Mouse (Mus musculus) layer of hippocampus, adult 9-10 months (tissue): ENCODE results near the gene Gtsf2.
"Not testable (repeated sequence)": the region's sequence is repeated elsewhere in the genome, so short reads cannot be mapped to it uniquely, and the experiment has no call there.

ENCODE experiments used
- DNase-seq: peaks from one replicate; pipeline ENCODE4 v3.0.0; 2022; ENCODE audit warnings: low spot score

The Gtsf2 gene

GRCm38 (mm10) chr15:103448369-103448768, at the start of gene Gtsf2:
Gene Gtsf2 (minus strand): TSS chr15:103448469.
- DNase-seq = no peak

GRCm38 (mm10) chr15:103496204-103497140, 48.2 kb upstream of the Gtsf2 start:
- DNase-seq = no peak

DNA sequence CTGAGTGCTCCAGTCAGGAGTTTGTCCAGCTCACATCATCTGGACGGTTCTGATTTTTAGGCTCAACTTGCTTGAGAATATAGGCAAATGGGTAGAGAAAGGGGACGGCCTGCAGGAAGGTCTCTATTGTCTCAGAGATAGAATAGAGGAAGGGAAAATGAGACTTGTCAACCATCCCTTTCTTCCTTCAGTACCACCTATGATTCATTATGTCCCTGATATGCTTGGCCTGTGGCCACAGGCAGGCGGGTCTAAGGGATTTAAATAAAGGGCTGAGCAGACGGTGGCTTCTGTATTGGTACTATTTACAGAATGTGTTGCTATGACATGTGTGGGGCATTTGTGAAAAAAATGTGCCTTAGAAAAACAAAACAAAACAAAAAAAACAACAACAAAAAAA, 40.1 kb upstream of the Gtsf2 start:
- DNase-seq = no peak

GRCm38 (mm10) chr15:103486658-103487057, 38.4 kb upstream of the Gtsf2 start:
- DNase-seq = no peak

GRCm38 (mm10) chr15:103485106-103485505, 36.8 kb upstream of the Gtsf2 start:
- DNase-seq = no peak

DNA sequence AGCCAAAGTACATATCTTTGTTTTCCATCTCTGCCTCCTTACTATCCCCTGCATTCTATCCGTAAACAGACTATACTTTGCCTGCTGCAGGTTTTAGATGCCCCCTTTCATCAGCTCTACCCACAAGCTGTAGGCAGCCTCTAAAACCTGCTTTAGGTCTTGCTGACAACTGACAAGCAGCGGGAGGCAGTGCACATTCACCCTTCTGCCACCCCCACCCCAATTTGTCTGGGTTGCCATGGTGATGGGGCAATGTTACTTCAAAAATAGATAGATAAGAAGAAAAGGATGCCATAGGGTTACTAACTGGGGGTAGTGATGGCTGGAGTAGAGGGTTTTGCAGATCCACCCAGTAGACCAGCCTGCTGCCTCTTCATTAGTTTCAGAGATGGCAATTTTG, 36.2 kb upstream of the Gtsf2 start:
- no peak for DNase-seq

GRCm38 (mm10) chr15:103482488-103482887, 34.2 kb upstream of the Gtsf2 start:
- DNase-seq = no peak

DNA sequence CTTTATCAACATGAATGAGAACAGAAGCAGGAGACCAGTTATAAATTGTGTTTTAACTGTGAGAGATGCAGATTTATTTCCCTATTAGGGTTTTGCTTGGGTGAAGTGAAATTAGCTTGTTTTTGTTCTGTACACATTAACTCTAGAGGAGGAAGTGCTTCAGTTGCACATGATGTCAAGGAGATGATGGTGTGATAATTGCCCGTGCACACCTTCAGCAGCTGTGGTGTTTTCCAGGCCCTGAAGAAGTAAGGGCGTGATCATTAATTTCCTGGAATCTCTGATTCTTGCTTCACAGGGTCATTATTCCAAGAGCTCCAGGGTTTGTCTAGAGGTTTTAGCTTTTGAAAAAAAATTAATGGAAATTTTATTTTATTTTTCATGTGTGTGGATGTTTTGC, 31.9 kb upstream of the Gtsf2 start:
- DNase-seq = no peak

DNA sequence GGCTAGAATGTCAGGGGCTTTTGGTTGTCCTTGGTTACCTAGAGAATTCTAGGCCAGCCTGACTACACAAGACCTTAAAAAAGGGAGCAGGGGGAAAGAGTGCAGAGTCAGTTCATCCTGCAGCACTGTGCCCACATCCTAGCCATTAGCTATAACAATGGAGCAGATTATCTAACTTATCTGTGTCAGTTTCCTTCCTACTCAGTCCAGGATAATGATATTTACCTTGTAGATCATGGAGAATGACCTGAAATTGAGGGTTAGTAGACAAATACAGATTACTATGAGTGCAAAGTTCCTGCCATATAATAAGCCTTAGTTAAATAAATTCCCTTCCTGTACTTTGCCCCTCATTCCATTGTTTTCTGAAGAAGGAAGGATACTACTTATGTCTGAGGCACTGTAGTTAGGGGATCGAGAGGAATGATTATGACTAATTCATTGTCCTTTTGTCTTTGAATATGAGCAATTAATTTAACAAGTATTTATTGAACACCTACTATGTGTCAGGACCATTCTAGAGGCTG, 30.9 kb upstream of the Gtsf2 start:
- DNase-seq = no peak

- DNase-seq = no peak
These were observed 25.5 kb upstream of the Gtsf2 start for GRCm38 (mm10) chr15:103473769-103474168.

- no peak for DNase-seq
These were observed 24.9 kb upstream of the Gtsf2 start for GRCm38 (mm10) chr15:103473182-103473581.

GRCm38 (mm10) chr15:103472265-103472664, 24.0 kb upstream of the Gtsf2 start:
- no peak for DNase-seq

DNA sequence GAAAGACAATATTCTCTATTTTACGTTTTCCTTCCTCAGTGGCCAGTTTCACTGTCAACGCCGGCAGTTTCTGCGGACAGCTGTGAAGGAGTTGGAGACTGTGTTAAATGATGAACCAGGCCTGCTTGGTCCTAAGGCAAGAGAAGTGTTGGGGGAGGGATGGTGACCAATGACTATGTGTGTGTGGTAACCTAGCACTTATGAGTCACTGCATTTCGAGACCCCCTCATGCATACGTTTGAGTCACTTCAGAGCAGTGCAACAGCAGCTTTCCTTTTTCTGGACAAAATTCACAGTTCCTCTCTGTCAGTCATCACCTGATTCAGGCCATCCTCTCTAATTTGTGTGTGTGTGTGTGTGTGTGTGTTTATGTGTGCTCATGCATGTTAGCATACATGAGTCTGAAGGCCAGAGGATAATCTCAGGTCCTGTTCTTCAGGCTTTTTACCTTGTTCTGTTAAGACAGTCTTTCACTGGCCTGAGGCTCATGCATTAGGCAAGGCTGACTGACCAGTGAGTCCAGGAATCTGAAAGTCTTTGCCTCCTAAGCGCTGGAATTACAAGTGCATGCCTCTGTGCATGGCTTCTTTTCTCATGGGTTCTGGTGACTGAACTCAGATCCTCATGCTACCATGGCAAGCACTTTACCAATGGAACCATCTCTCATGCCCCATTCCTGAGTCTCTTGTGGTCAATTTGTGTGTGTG, 23.4 kb upstream of the Gtsf2 start:
- no peak for DNase-seq

DNA sequence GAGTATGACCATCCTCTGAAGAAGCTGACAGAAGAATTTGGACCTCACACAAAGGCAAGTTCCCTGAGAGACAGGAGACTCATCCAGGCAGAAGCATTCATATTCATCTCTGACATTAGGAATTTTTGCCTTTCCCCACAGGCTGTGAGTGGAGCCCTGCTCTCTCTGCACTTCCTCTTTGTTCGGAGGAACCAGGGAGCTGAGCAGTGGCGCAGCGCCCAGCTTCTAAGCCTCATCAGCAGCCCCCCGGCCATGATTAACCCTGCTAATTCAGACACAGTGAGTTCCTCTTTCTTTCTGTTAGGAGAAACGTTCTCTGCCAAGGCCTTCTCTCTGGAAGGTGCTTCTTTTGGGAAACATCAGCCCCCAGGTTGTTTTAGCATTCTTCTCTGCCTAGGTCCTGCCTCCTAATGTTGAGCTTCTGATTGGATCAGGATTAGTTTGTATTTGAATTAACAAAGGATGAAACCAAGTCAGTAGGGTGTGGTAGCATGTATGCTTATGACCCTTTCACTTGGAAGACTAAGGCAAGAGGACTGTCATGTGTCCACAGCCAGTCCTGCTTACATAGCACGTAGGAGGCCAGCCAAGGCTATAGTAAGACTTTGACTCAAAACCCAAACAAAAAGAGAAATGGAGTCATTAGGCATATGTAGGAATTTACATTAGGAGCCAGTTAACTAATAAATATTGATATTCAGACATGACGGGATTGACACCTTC, 14.4 kb upstream of the Gtsf2 start:
- no peak for DNase-seq

DNA sequence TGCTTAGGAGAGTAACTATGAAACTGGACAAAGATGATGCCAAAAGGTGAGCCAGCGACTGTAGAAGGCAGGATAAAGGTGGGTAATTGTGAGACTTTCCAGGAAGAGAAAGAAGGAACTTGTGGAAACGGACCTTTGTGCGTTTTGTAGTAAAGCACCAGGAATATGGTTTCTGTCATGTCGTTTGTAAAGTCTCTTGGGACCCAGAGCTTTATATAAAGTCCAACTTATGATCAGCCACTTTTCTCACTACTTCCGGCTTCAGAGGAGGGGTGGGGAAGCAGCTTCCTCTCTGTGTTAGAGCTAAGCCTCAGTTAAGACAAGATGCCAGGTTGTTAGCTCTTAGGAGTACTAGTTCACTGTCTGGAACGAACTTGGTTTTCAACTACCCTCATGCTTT, 6.2 kb upstream of the Gtsf2 start:
- DNase-seq = no peak

GRCm38 (mm10) chr15:103453551-103454218, 5.4 kb upstream of the Gtsf2 start, which contains the start of gene Nckap1l:
Gene Nckap1l (plus strand): TSS chr15:103453794.
- DNase-seq = peak; percentile 30

DNA sequence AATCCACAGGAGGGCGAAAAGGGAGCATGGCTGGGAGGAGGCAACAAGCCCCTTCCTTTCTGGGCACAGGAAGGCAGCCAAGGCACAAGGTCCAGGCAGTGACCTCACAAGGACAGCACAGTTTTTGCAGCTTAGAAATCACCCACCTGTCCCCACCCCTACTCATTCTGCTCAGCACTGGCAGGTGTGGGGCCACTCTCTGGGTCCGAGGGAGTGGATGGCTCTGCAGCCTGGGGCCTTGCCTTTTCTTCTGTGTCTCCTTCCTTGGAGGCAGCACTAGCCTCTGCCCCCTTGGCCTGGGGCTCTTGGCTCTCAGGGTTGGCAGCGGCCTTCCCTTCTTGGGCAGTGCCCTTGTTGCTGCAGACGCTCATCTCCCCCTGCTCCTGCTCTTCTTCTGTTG, 2.3 kb downstream of the Gtsf2 start:
- not testable (repeated sequence) for DNase-seq

- DNase-seq = no peak
These were observed 18.0 kb downstream of the Gtsf2 start, which contains the start of gene Gtsf1 for GRCm38 (mm10) chr15:103430241-103430640. Gene Gtsf1 (minus strand): TSS chr15:103430470.

- no peak for DNase-seq
These were observed 21.3 kb downstream of the Gtsf2 start for GRCm38 (mm10) chr15:103427017-103427416.

- not testable (repeated sequence) for DNase-seq
These were observed 42.7 kb downstream of the Gtsf2 start for GRCm38 (mm10) chr15:103405586-103405985.

DNA sequence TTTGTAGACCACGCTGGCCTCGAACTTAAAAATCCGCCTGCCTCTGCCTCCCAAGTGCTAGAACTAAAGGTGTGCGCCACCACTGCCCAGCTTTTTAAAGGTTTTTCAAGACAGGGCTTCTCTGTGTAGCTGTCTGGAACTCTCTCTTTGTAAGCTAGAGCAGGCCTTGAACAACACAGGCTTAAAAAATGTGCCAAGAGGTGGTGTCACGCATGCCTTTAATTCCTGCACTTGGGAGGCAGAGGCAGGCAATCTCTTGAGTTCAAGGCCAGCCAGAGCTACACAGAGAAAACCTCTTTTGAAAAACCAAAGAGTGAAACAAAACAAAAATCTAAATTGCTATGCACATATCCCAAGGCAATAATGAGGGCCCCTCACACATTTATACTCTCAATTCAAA, 46.9 kb downstream of the Gtsf2 start:
- DNase-seq = no peak

GRCm38 (mm10) chr15:103393577-103393976, 54.7 kb downstream of the Gtsf2 start:
- no peak for DNase-seq
